Mouse (Mus musculus): ENCODE data around the gene Prss16.

Gene Prss16

GRCm38 (mm10) chr13:22009642-22010041 lies at the start of gene Prss16:
Prss16 (minus strand) TSS chr13:22009742.
- no peak for DNase-seq (ENCODE audit: low spot score)

- no peak for DNase-seq (ENCODE audit: low spot score)
These were observed 44.2 kb upstream of the Prss16 start for GRCm38 (mm10) chr13:22053754-22054153.

GRCm38 (mm10) chr13:22051523-22051859 lies 41.9 kb upstream of the Prss16 start:
- DNase-seq (ENCODE audit: low spot score): no peak

- DNase-seq (ENCODE audit: low spot score): peak; percentile 90
These were observed 41.3 kb upstream of the Prss16 start for GRCm38 (mm10) chr13:22050591-22051522.

GRCm38 (mm10) chr13:22049737-22050440 lies 40.3 kb upstream of the Prss16 start:
- peak; percentile 57 for DNase-seq (ENCODE audit: low spot score)

- DNase-seq (ENCODE audit: low spot score): no peak
These were observed 39.5 kb upstream of the Prss16 start for GRCm38 (mm10) chr13:22049041-22049440.

GRCm38 (mm10) chr13:22045311-22045710 lies 35.8 kb upstream of the Prss16 start:
- DNase-seq (ENCODE audit: low spot score): no peak

GRCm38 (mm10) chr13:22044432-22045155 lies 35.1 kb upstream of the Prss16 start:
- no peak for DNase-seq (ENCODE audit: low spot score)

GRCm38 (mm10) chr13:22043503-22044431 lies 34.2 kb upstream of the Prss16 start:
- peak; percentile 72 for DNase-seq (ENCODE audit: low spot score)

GRCm38 (mm10) chr13:22042568-22043502 lies 33.3 kb upstream of the Prss16 start, which contains the start of the genes Hist1h2ag and Hist1h2bj:
Hist1h2ag (minus strand) TSS chr13:22042944.
Hist1h2bj (plus strand) TSS chr13:22043214.
- peak; percentile 95 for DNase-seq (ENCODE audit: low spot score)

- peak; percentile 49 for DNase-seq (ENCODE audit: low spot score)
These were observed 32.4 kb upstream of the Prss16 start for GRCm38 (mm10) chr13:22041651-22042567.

GRCm38 (mm10) chr13:22041142-22041536 lies 31.6 kb upstream of the Prss16 start, which contains the start of gene Hist1h4i:
Hist1h4i (minus strand) TSS chr13:22041362.
- DNase-seq (ENCODE audit: low spot score): peak; percentile 99

GRCm38 (mm10) chr13:22040464-22041141 lies 31.1 kb upstream of the Prss16 start:
- no peak for DNase-seq (ENCODE audit: low spot score)

- DNase-seq (ENCODE audit: low spot score): no peak
These were observed 30.5 kb upstream of the Prss16 start for GRCm38 (mm10) chr13:22039951-22040463.

GRCm38 (mm10) chr13:22039364-22039763 lies 29.8 kb upstream of the Prss16 start:
- DNase-seq (ENCODE audit: low spot score): no peak

GRCm38 (mm10) chr13:22037415-22037814 lies 27.9 kb upstream of the Prss16 start:
- no peak for DNase-seq (ENCODE audit: low spot score)

GRCm38 (mm10) chr13:22036986-22037385 lies 27.4 kb upstream of the Prss16 start:
- DNase-seq (ENCODE audit: low spot score): no peak
